Mouse (Mus musculus) Muller cell, postnatal 12 days (primary cell): ENCODE results near the gene Adcy10.

Experiments
- DNase-seq: peaks from one replicate; pipeline ENCODE4 v3.0.0-alpha.2; 2015; ENCODE audit errors: inconsistent ontology term

Adcy10 gene

GRCm38 (mm10) chr1:165604203-165604602 is 119.2 kb downstream of the Adcy10 start:
- DNase-seq = no peak

GRCm38 (mm10) chr1:165605108-165605507 is 120.1 kb downstream of the Adcy10 start:
- DNase-seq = no peak

DNA sequence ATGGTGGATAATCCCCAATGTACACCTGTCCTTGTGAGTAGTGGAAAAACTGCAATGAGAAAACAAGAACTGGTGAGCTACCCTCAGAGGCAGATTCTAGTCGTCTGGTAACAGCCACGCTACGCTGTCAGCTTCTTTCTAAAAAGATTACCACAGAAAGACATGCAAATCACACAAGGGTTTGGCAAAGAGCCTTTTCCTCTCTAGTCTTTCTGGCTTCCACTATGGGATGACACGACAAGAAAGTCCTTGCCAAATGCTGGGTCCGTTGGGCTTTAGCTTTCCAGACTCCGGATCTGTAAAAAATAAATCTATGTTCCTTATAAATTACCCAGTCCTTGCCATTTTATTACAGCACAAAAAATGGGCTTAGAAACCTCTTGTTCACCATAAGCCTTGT is 120.8 kb downstream of the Adcy10 start:
- DNase-seq = no peak

GRCm38 (mm10) chr1:165608904-165609303 is 123.9 kb downstream of the Adcy10 start:
- no peak for DNase-seq

DNA sequence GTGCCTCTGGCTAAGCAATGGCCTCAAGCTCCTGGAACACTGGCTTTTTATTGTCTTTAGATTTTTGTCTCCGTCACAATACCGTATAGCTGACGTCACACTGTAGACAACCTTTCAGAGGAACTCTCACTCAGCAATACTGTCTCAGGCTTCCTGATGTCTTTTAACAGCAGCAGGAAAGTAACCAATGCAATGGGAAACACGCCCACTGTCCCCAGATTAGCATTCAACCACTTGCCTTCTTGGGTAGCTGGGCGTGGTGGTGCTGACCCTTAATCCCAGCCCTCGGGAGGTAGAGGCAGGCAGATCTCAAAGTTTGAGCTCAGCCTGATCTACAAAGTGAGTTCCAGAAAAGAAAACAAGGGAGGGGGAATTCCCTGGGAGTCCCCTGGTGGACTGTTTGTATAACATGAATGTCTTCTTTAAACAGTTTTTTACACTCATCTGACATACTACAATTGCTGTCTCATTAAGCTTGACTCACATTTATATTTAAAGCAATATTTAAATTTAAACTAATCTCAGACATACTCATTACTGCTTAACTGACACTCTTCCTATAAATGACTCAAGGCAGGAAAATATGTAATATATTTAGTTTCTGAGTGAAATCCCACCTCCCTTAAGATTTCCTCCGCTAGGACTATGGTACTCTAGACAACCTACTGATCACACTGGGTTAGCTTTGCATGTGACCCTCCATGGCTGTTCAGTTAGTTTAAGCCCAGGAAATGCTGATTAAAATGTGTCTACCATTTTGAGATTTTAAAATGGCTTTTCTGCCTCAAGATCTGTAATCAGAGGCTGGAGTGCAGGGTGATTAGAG is 124.7 kb downstream of the Adcy10 start:
- DNase-seq = no peak

DNA sequence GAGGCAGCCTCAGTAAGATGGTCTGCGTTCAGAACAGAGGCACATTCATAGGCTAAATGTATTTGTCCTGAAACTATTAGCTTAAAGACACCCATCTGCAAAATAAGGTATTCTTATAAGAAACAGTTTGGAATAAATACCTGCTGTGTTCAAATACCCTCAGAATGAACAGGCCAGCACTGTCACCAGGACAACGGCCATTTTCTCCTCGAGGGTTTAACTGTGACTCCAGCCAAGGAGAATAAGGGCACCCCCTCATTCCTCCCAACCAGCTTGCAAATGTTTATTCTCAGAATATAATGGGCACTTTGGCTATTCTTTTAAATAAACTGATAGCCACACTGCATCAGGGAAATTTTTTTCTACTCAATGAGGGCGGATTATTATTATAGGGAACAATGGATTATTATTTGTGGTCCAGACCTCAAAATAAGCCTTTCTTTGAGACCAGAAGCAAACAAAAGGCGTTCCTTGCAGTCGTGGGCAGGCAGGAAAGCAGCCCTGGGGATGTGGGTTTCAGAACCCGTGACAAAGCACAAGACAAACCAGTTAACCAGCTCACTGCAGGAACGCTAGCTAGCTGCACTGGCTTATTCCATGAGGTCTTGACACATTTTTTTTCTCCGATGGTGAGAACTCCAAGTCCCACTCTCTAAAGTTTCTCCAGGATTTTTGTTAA is 125.5 kb downstream of the Adcy10 start:
- DNase-seq = peak; percentile 82

GRCm38 (mm10) chr1:165612714-165613113 is 127.7 kb downstream of the Adcy10 start:
- DNase-seq = no peak

- DNase-seq = no peak
Measured at GRCm38 (mm10) chr1:165613926-165614325, 128.9 kb downstream of the Adcy10 start.

DNA sequence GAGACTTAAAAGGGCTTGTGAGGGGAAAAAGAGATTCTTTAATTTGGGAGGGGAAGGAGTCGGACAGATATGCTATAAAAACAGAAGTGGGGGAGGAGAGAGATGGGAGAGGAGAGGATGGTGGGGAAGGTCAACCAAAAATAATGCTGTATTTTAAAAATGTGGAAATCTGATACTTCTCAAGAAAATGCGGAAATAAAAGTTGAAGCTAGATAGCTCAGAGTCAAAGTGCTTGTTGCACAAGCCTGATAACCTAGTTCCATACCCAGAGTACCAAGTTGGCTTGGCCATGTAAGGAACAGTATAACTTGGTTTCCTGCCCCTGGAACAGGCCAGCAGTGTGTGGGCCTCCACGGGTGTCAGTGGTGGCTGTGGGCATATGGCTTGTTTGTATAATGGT is 129.8 kb downstream of the Adcy10 start:
- DNase-seq = no peak

DNA sequence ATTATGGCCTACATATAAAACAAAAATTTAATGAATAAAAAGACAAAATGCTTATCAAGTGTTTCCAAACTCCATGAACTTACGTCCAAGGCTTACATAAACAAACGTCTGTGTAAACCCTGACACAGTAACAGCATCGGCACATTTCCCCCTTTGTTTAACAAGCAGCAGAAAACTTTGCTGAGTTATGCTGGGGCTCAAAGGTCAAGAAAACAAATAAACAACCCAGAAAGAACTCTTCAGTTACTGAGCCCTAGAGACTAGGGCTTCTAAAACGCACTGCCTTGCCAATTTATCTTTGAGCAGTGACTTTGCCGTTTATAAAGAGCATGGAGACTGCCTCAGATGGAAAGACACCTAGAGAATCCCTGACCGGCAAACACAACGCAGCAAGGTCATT is 131.7 kb downstream of the Adcy10 start:
- DNase-seq = no peak

DNA sequence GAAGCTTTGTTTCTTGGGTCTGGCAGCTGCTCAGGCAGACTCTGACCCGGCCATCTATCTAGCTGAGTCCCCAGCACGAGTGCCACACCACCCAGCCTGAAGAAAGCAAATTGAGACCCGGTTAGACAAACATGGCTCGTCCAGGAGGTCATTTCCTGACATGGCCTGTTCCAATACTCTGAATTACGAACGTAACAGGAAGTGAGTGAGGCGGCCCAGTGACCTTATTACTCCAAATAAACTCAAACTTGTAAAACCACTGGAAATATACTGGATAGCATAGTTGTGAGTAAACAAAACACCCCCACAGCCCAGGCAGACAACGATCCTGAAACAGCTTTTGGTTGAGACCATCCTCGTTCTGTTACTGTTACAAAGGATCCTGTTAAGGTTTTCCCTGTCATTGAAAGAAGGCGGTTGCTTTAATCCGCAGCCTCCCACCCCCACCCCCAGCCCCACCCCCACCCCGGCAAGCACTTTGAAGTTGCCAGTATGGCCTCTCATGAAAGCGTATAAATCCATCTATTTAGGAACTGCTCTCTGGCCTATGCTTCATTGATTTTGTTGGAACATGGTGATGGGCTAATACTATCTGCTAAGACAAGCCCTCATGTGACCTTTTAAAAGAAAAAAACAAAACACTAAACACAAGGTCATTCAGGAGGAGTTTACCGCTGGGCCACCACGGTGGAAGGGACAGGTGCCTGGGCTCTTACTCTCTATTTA is 132.3 kb downstream of the Adcy10 start:
- DNase-seq = peak; percentile 36

GRCm38 (mm10) chr1:165618201-165618624 is 133.2 kb downstream of the Adcy10 start:
- no peak for DNase-seq

GRCm38 (mm10) chr1:165625058-165625457 is 140.1 kb downstream of the Adcy10 start:
- no peak for DNase-seq

DNA sequence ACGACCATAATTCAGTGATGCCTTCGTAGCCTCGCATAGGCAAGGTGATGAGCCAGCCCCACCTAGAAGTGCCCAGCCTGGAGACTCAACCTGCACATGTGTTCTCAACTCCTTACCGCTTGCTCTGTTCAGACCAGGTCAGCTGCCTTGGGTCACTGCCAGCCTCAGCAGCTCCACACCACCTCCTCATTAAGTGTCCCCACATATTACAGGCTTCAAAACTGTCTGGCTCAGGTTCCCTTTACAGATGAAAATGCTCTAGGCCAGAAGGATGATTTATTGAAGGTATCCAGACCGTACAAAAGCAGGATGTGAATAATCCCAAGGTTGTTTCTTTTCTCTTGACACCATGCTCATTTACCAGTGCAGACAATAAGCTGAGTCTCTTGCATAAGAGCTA is 140.9 kb downstream of the Adcy10 start:
- DNase-seq = no peak
